Mouse (Mus musculus) kidney, adult 2 months (tissue): ENCODE results near the gene Fkbp14. TPM values are rescaled to one million over a fixed set of nuclear protein-coding genes. Genes with fewer than 3 reads are reported as not detected.

Experiments used
- DNase-seq: peaks from one replicate; pipeline ENCODE4 v3.0.0; 2021
- H3K27ac ChIP-seq: fragments of 200-500 bp; 2 replicates; pipeline ENCODE4 v1.5.1; 2012; ENCODE audit warnings: low read depth, low read length, control low read depth, inconsistent platforms; ENCODE audit not compliant: insufficient read depth
- H3K27me3 ChIP-seq: fragments of 200-500 bp; replicated peaks from 2 replicates; pipeline ENCODE4 v1.6.1; 2012; ENCODE audit warnings: mild to moderate bottlenecking, moderate library complexity, low read length, inconsistent platforms; ENCODE audit not compliant: control insufficient read depth, insufficient read depth
- H3K36me3 ChIP-seq: fragments of 200-500 bp; 2 replicates; pipeline ENCODE4 v1.6.1; 2012; ENCODE audit warnings: mild to moderate bottlenecking, moderate library complexity, low read length, inconsistent platforms; ENCODE audit not compliant: control insufficient read depth, insufficient read depth
- H3K4me1 ChIP-seq: fragments of 200-500 bp; 2 replicates; pipeline ENCODE4 v1.6.1; 2011; ENCODE audit warnings: low read length; ENCODE audit not compliant: control insufficient read depth, insufficient read depth
- H3K4me3 ChIP-seq: fragments of 200-500 bp; 2 replicates; pipeline ENCODE4 v1.5.1; 2011; ENCODE audit warnings: mild to moderate bottlenecking, low read depth, low read length, control low read depth; ENCODE audit not compliant: insufficient read depth
- CTCF ChIP-seq: fragments of 200-500 bp; conservative IDR thresholded peaks from 2 replicates; pipeline ENCODE4 v1.5.1; 2011; ENCODE audit warnings: low read depth, mild to moderate bottlenecking, control low read depth, low read length, moderate library complexity, mixed read lengths; ENCODE audit not compliant: insufficient read depth, insufficient read length
- POLR2A ChIP-seq: fragments of 200-500 bp; IDR thresholded peaks from one replicate; pipeline ENCODE4 v1.6.1; 2011; ENCODE audit warnings: low read depth, low read length, control low read depth
- WGBS: fragments of 180-500 bp; shearing (Covaris S2); methylation state at CpG from one replicate; pipeline ENCODE4 v1.1.7; 2018; 5-methylcytosine and 5-hydroxymethylcytosine counted together
- polyA plus RNA-seq: library from polyadenylated mRNA; depleted of rRNA; stranded (reverse); fragments of >200 nt; gene quantifications from 2 replicates; pipeline ENCODE4 v1.2.3, GENCODE M21; 2012

The Fkbp14 gene
- polyA plus RNA-seq, 1 experiment: 4.5 TPM

GRCm38 (mm10) chr6:54565665-54566545, 31.2 kb downstream of the Fkbp14 start, which contains the start of gene Scrn1:
Scrn1 (minus strand) TSS chr6:54566489.
- Histone ChIP-seq H3K36me3 (no peaks in the 10 kb centered on the region), H3K27ac (no peak within 1 kb of the TSS), H3K27me3 (no peaks in the 10 kb centered on the region), H3K4me1 (no peaks in the 10 kb centered on the region; the same call in 1 of the 2 replicates), H3K4me3 (peak within 1 kb of the TSS; percentile 50)
- TF ChIP-seq CTCF (no peak), POLR2A (no peak)
- 4% methylated on average over 60 of the region's 60 CpGs for WGBS
- DNase-seq: peak; percentile 20

- H3K4me3 ChIP-seq: no peak overlapping the region
- H3K27me3 ChIP-seq: no peaks in the 10 kb centered on the region
- no peaks in the 10 kb centered on the region; the same call in 1 of the 2 replicates for H3K4me1 ChIP-seq
- H3K36me3 ChIP-seq: no peaks in the 10 kb centered on the region
- DNase-seq: no peak
- no peak overlapping the region for H3K27ac ChIP-seq
- WGBS: 76% methylated on average over 3 of the region's 3 CpGs
- TF ChIP-seq CTCF: no peak
- no peak for TF ChIP-seq POLR2A
Measured at GRCm38 (mm10) chr6:54565012-54565411, 32.1 kb downstream of the Fkbp14 start.

GRCm38 (mm10) chr6:54564506-54564991, 32.6 kb downstream of the Fkbp14 start:
- no peak overlapping the region for H3K4me3 ChIP-seq
- 89% methylated on average over 9 of the region's 9 CpGs for WGBS
- H3K27me3 ChIP-seq: no peaks in the 10 kb centered on the region
- no peak overlapping the region for H3K27ac ChIP-seq
- no peaks in the 10 kb centered on the region; the same call in 1 of the 2 replicates for H3K4me1 ChIP-seq
- no peaks in the 10 kb centered on the region for H3K36me3 ChIP-seq
- DNase-seq: no peak
- TF ChIP-seq CTCF: no peak
- TF ChIP-seq POLR2A: no peak

- TF ChIP-seq POLR2A (no peak), CTCF (no peak)
- Histone ChIP-seq H3K27ac (no peak overlapping the region), H3K4me3 (no peak overlapping the region), H3K4me1 (no peaks in the 10 kb centered on the region; the same call in 1 of the 2 replicates), H3K27me3 (no peaks in the 10 kb centered on the region), H3K36me3 (no peaks in the 10 kb centered on the region)
- WGBS: 95% methylated on average over 4 of the region's 4 CpGs
- DNase-seq: no peak
Measured at GRCm38 (mm10) chr6:54563561-54563960, 33.5 kb downstream of the Fkbp14 start.

GRCm38 (mm10) chr6:54562018-54562809, 34.9 kb downstream of the Fkbp14 start:
- DNase-seq: no peak
- TF ChIP-seq CTCF: no peak
- TF ChIP-seq POLR2A: no peak
- no peaks in the 10 kb centered on the region for H3K36me3 ChIP-seq
- H3K4me1 ChIP-seq: no peaks in the 10 kb centered on the region; the same call in 1 of the 2 replicates
- no peak overlapping the region for H3K4me3 ChIP-seq
- 79% methylated on average over 17 of the region's 17 CpGs for WGBS
- no peak overlapping the region for H3K27ac ChIP-seq
- H3K27me3 ChIP-seq: no peaks in the 10 kb centered on the region

GRCm38 (mm10) chr6:54558466-54558865, 38.6 kb downstream of the Fkbp14 start:
- TF ChIP-seq CTCF (no peak), POLR2A (no peak)
- Histone ChIP-seq H3K27me3 (no peaks in the 10 kb centered on the region), H3K27ac (no peak overlapping the region), H3K4me1 (no peaks in the 10 kb centered on the region), H3K36me3 (no peaks in the 10 kb centered on the region), H3K4me3 (no peak overlapping the region)
- 75% methylated on average over 7 of the region's 7 CpGs for WGBS
- no peak for DNase-seq

GRCm38 (mm10) chr6:54557671-54558070, 39.4 kb downstream of the Fkbp14 start:
- Histone ChIP-seq H3K4me1 (no peaks in the 10 kb centered on the region), H3K27ac (no peak overlapping the region), H3K4me3 (no peak overlapping the region), H3K36me3 (no peaks in the 10 kb centered on the region), H3K27me3 (no peaks in the 10 kb centered on the region)
- no peak for DNase-seq
- WGBS: 94% methylated on average over 7 of the region's 7 CpGs
- TF ChIP-seq POLR2A: no peak
- no peak for TF ChIP-seq CTCF
